Mouse (Mus musculus) adrenal gland, postnatal 14 days (tissue): ENCODE data around the gene Nup43. TPM values are rescaled to one million over a fixed set of nuclear protein-coding genes. Genes with fewer than 3 reads are reported as not detected.
A peak's percentile ranks its signal among the peaks of the same experiment; 100 is the strongest.

Source experiments
- DNase-seq: peaks from one replicate; pipeline ENCODE4 v3.0.0; 2021; ENCODE audit warnings: mixed read lengths
- total RNA-seq: library from RNA; stranded (reverse); gene quantifications from 2 replicates; pipeline ENCODE4 v1.2.3, GENCODE M21; 2021

Gene Nup43
- total RNA-seq, 1 experiment from 2014 or later: 10.7 TPM

GRCm38 (mm10) chr10:7682249-7682648 is 14.9 kb downstream of the Nup43 start:
- DNase-seq: no peak

GRCm38 (mm10) chr10:7686902-7687301 is 19.6 kb downstream of the Nup43 start:
- DNase-seq: no peak

GRCm38 (mm10) chr10:7695286-7695685 is 28.0 kb downstream of the Nup43 start:
- no peak for DNase-seq

GRCm38 (mm10) chr10:7700120-7700519 is 32.8 kb downstream of the Nup43 start:
- DNase-seq: no peak

- DNase-seq: no peak
Observed at GRCm38 (mm10) chr10:7702586-7702985, 35.3 kb downstream of the Nup43 start.

GRCm38 (mm10) chr10:7710121-7710520 is 42.8 kb downstream of the Nup43 start:
- no peak for DNase-seq

- no peak for DNase-seq
Observed at GRCm38 (mm10) chr10:7712506-7712905, 45.2 kb downstream of the Nup43 start.

- DNase-seq: no peak
Observed at GRCm38 (mm10) chr10:7715056-7715455, 47.8 kb downstream of the Nup43 start.

- peak; percentile 98 for DNase-seq
Observed at GRCm38 (mm10) chr10:7725751-7726500, 58.6 kb downstream of the Nup43 start, which contains the start of gene Katna1. TSS of gene Katna1 (plus strand) at chr10:7726000.

- peak; percentile 15 for DNase-seq
Observed at GRCm38 (mm10) chr10:7726501-7726812, 59.2 kb downstream of the Nup43 start.

- no peak for DNase-seq
Observed at GRCm38 (mm10) chr10:7727011-7727410, 59.7 kb downstream of the Nup43 start.

Other genes with a start within 250 kb of the Nup43 start
- 13.6 and 14.4 TPM in 2 replicates for gene Ulbp1, start 193.9 kb upstream of the Nup43 start, total RNA-seq
- 14.8 and 15.2 TPM in 2 replicates for gene Lrp11, start 77.7 kb upstream of the Nup43 start, total RNA-seq
- 71.3 and 73.5 TPM in 2 replicates for gene Pcmt1, start 13.6 kb downstream of the Nup43 start, total RNA-seq
- gene Lats1, start 13.7 kb downstream of the Nup43 start, total RNA-seq: 51.5 and 51.8 TPM in 2 replicates
- 33.8 and 35.4 TPM in 2 replicates for gene Katna1, start 58.5 kb downstream of the Nup43 start, total RNA-seq
- 239 and 253 TPM in 2 replicates for gene Ginm1, start 125.3 kb downstream of the Nup43 start, total RNA-seq
- 27.7 and 28.3 TPM in 2 replicates for gene Ppil4, start 125.4 kb downstream of the Nup43 start, total RNA-seq
- gene Zc3h12d, start 165.0 kb downstream of the Nup43 start, total RNA-seq: 0.52 and 2.1 TPM in 2 replicates